Mouse (Mus musculus): ENCODE results near the gene Tomm20.
"Not testable (repeated sequence)": the region's sequence is repeated elsewhere in the genome, so short reads cannot be mapped to it uniquely, and the experiment has no call there.

The Tomm20 gene

DNA sequence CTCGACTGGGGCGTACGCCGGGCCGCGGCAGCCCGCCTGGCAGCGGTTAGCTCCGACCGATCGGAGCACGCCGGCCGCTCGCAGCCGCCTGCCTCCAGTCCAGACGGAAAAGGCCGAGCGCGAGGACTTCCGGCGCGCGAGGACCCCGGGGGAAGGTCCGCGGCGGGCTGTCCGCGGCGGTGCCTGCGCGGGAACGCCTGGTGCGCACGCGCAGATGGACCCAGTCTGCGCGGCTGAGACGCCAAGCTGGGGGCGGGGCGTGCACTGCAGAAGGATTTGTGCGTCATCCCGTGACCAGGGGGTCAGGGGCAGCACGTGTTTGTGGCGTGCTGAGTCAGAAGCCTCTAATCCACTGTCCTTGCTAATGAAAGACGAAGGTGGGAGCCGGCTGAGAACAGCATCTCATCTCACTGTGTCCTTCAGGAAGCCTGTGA is at the start of gene Tomm20:
TSS of gene Tomm20 (minus strand) at position 115 of the 434 bp plus-strand sequence.
- DNase-seq (ENCODE audit: low spot score) = peak; percentile 95

DNA sequence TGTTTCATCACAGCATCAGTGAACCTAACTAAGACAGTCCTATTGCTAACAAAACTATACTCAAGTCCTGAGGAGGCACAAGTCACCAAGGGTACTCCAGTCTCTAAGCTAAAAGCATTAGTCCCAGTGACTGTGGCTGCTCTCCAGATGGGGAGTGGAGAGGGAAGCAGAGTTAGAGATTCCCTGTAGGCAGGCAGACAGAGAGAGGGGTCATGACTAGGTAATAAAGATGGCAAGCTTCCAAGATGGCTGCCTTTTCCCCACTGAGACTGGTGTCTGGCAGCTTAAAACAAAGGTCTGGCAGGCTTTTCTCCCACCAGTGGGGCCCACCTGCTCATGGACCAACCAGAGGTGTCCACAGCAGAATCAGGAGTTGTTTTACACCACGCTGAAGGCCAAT is 48.9 kb upstream of the Tomm20 start:
- DNase-seq (ENCODE audit: low spot score) = no peak

DNA sequence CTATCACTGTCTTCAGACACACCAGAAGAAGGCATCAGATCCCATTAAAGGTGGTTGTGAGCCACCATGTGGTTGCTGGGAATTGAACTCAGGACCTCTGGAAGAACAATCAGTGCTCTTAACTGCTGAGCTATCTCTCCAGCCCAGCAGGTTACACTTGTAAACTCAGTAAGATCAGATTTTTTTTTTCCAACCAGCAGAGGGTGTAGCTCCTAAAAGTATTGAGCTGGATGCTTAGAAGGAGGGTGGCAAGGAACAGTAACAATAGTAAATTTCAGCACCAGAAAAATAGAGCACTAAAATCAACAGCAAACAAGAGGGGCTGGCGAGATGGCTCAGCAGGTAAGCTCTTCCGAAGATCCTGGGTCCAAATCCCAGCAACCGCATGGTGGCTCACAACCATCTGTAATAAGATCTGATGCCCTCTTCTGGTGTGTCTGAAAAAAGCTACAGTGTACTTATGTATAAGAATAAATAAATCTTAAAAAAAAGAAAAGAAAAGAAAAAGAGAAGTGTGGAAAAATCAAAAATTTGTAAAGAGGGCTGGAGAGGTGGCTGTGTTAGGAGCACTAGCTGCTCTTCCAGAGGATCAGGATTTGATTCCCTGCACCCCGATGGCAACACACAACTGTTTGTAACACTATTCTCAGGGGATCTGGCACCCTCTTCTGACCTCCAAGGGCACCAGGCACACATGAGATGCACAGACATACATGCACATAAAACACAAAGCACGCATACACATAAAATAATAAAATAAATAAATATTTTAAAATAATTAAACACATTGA is 43.9 kb upstream of the Tomm20 start:
- DNase-seq (ENCODE audit: low spot score) = no peak

DNA sequence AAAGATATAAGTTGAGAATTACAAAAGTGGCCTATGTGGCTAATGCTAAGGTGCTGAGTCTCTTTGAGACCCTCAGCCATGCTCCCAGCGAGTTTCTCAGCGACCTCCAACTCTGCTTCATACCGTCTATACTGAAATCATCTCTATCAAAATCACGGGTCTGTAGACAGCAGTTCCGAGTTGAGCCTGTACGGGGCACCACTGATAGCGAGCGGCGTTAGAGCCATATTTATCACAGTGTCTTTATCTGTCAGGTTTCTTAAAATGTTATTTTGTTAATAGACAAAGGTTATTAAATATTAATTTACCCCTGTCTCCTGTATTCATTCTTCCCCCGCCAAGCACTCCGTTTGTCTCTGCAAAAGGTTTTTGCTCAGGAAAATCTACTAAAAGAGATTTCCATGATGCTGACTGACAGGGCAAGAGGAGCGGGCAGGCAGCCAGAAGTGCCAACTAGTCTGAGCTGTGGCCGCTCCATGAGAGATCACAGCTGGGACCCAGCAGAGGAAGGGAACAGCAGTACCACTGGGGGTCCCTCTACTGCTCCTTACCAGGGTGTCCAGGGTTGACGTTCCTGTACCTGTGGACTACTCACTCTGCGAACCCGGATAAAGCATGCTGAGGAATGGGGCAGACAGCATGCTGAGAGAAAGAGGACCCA is 42.8 kb upstream of the Tomm20 start:
- DNase-seq (ENCODE audit: low spot score) = no peak

DNA sequence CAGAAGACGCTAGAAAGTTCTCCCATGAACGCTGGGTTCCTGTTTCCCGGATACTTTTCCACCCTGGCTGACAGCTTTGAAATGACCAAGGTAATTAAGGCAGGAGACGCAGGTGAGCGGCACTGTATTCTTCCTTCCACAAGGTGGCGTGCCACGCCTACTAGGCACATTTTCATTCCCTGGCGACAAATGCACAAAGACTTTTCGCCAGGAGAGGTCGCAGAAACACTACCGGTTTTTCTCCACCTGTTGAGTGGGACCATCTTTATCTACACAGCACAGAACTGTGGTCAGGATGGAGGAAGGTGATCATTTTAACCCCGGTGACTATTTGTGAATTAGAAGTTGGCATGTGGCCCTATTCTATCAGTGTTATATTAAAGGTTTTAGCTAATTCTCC is 40.9 kb upstream of the Tomm20 start:
- peak; percentile 76 for DNase-seq (ENCODE audit: low spot score)

DNA sequence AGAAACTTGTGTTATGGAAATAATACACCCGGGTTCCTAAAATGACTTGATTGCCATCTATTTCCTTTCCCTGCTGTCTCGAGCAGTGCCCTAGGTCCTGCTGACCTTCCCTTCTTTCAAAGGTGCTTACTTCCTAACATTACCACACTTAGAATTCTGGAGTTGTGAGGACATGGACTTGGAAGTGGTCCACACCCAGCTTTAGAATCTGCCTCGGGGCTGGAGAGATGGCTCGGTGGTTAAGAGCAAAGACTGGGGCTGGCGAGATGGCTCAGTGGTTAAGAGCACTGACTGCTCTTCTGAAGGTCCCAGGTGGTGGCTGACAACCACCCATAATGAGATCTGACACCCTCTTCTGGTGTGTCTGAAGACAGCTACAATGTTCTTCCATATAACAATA is 34.4 kb upstream of the Tomm20 start:
- no peak for DNase-seq (ENCODE audit: low spot score)

DNA sequence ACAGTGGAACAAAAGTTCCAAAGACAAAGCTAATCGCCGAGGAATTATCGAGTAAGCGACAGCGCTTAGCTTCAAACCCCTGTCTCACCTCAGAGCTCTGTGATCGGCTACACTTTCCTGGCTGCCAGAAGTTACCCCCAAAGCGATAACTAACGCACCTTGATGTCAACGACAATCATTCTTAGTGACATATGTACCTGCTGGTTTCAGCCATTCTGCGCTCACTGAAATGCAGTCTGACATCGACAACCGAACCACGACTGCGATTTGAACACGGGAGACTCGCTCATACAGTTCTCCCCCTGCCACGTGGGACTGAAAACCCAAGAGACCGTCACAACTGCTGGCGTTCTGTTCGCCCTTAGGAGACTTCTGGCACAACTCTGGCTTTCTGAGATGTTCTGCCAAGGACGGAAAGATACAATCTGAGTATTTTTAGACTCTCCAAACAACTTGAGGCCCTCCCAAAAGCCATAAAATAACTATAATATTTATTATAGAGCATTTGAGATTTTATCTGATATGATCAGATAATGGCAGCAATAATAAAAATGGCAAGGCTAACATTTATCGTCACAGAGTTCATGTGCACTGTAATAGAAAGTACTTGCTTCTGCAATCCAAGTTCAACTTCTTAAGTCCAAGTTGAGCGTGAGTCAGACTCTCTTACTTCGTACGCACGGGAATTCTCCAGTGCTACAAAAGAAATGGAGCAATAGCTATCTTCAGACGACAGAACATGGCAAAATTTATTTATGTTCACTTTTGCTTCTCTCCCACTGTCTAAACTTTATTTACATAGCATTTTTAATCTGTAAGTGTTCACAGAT is 33.7 kb upstream of the Tomm20 start:
- no peak for DNase-seq (ENCODE audit: low spot score)

DNA sequence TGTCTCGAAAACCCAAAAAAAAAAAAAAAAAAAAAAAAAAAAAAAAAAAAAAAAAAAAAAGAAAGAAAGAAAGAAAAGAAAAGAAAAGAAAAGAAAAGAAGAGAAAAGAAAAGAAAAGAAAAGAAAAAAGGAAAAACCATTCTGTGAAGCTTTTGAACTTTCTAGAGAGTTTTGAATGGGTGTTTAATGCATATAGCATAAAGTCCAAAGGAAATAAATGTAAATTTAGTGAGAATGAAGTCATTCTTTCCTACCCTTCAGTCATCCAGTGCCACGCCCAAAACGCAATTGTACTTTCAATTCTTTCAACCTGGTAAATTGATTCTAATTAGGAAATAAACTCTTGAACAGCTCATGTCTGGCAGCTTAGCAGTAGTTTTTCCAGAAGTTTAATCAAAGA is 32.9 kb upstream of the Tomm20 start:
- DNase-seq (ENCODE audit: low spot score) = not testable (repeated sequence)

DNA sequence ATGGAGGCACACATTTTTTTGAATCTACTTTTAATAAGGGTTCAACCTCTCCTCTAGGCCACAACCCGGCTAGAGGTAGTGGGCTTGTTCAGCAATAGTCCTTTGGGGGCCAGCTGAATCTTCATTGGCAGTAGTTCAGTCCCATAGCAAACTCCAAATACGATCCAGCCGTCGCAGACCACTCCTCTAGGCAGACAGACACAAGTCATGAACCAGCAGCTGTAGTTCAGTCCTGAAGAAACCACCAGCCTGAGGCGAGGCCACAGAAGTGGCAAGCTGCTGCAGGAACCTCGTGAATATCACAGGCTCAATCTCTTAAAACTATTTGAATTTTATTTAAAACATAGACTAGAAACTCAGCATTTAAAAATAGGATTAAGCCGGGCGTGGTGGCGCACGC is 32.4 kb upstream of the Tomm20 start:
- no peak for DNase-seq (ENCODE audit: low spot score)

DNA sequence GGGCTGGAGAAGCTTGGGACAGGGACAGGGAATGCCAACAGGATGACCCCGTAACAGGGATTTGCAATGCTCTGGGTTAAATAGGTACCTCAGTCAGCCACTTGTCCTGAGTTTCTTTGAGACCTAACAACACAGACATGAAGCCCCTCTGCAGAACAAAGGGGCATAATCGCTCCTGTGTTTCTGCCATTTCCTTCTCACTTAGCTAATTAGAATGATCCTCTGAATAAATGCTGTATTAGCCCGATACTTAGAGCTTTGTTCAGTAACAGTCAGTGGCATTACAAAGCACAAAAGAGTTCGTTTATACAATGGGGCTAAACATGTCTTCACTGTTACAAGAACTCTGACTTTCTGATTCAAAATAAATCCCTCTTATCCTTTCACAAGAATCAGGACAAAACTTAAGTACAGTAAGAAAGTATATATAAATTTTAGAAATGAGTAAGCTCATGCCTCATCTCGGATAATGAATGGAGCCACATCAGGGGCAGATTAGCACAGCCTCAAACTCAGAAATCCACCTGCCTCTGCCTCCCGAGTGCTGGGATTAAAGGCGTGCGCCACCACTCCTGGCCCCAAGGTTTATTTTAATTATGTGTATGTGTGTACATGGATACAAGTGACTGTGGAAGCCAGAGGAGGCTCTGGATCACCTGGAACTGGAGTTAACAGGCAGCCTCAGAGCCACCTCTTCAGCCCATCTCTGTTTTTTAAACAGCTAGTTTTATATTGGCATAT is 31.1 kb upstream of the Tomm20 start:
- no peak for DNase-seq (ENCODE audit: low spot score)

DNA sequence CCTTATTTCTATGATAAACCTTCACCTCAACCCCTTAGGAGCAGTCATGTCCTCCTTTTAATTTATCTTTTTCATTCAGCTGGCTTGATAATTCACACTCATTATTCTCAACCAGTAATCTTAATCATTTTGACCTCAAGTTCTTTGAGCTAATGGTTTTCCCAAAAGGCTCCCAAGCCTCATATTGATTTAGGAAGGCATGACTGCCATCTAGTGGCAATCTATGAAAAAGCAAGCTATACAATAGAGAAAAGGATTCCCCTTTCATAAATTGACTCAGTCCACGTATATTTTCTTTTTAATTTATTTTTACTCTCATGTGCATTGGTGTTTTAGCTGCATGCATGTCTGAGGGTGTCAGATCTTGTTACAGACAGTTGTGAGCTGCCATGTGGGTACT is 30.1 kb upstream of the Tomm20 start:
- DNase-seq (ENCODE audit: low spot score) = peak; percentile 44

DNA sequence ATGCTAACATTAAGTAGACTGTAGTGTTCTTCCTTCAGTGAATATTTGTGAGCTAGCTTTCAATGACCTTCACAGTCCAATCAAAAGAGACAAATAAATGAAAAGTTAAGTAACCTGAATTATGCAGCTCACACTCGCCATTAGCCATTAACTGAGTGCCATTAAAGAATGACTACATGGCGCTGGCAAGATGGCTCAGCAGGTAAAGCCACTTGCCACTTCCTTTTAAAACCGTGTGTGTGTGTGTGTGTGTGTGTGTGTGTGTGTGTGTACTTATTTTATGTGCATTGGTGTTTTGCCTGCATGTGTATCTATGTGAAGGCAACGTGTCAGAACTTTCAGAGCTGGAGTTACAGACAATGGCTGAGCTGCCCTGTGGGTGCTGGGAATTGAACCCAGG is 28.9 kb upstream of the Tomm20 start:
- no peak for DNase-seq (ENCODE audit: low spot score)

DNA sequence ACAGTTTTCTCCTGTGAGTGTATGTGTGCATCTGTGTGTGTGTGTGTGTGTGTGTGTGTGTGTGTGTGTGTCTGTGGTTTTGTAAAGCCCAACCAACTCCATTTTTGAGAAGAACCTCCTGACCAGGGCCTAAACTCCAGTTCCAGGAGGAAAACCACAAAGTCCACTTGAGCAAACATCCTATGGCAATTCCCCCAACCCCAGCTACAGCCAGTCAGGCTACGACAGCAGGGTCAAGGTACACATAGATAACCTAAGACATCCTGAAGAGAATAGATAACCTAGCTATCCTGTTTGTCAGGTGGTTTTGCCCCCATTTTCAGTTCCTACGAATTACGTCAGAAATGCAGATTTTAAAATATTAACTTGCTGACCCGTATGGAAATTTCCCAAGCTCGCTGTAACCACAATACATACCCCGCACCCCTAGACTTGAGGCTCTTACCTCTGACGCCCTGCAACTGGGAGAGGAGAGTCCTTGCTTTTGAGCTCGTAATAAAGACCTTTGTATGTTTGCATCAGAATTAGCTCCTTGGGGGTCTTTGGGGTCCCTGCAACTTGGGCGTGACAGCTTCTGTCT is 28.1 kb upstream of the Tomm20 start:
- no peak for DNase-seq (ENCODE audit: low spot score)

DNA sequence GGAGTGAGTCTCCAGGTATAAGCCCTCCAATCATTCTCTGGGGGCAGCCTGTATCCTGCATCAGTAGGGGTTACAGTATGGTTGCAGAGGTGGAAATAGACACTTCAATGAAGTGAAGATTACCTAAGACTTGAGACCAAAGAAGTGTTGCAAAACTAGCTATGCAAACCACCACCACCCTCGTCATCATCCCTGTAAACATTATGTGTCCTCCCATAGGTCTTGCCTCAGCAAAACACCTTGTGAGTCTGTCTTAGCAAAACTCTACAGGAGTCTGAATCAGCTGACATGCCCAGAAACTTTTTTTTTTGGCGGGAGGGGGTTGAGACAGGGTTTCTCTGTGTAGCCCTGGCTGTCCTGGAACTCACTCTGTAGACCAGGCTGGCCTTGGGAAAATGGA is 27.0 kb upstream of the Tomm20 start:
- no peak for DNase-seq (ENCODE audit: low spot score)

DNA sequence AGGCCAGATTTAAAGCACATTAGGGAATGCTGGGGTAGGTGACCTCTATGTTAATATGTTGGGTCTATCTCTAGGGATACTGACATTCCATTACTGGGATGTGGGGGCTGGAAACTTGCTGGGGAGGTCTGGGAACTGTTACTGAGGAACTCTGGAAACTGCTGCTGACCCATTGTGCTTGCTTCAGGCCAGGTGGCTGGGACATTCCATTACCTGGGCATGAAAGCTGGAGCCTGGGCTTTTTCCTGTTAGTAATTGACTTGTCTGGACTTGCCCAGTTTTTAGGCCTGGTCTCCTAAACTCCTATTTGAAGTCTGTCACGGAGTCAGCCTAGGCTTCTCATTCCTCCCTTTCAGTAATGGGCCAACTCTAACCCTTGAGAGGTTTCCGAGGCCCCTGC is 26.5 kb upstream of the Tomm20 start:
- no peak for DNase-seq (ENCODE audit: low spot score)

DNA sequence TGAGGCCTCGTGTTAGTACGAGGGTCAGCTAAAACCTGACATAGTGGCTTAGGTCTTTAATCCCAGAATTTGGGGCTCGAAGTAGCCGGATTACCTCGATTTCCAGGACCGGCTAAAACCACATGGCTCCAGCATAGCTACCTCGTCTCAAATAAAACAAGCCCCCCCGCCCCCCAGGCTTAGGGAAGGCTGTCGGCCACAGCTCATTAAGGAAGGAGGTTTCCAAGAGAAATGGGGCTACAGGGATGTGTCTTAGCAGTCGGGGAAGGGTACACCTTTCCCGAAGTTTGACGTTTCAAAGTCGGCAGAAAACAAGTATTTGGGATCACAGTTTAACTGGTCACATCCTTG is 25.6 kb upstream of the Tomm20 start:
- no peak for DNase-seq (ENCODE audit: low spot score)

DNA sequence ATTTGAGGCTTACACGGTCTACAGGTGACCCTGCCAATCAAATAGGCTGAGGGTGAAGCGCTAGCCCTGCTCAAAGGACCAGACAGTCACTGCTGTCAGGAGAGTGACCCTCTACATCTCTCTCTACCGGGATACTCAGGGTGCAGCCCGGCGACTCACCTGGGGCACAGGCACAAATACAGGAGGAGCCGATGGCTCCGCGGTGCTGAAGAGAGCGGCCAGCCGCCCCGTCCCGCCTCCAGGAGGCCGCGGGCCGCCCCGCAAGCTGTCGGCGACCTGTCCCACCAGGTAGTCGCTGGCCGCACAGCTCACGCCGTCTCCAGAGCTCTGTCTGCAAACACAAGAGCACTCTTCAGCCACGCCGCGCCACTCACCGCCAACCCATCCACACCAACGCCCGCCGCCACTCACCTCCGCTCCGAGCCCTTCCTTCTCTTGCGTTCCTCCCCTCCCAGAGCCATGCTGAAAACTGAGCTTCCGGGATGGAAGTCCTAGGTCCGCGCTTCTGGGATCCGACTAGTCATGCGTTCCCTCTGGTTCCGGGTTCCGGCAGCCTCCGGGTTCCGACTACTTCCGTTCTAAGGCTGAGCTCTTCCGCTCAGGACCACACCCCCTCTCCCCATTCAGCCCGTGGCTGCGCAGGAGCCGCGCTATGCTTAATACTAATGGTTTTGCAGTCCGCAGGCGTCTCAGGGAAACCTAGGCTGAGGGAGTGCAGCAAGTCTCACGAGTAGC is 25.1 kb upstream of the Tomm20 start, which contains the start of gene Rbm34:
TSS of gene Rbm34 (minus strand) at position 493 of the 735 bp plus-strand sequence.
- peak; percentile 84 for DNase-seq (ENCODE audit: low spot score)

DNA sequence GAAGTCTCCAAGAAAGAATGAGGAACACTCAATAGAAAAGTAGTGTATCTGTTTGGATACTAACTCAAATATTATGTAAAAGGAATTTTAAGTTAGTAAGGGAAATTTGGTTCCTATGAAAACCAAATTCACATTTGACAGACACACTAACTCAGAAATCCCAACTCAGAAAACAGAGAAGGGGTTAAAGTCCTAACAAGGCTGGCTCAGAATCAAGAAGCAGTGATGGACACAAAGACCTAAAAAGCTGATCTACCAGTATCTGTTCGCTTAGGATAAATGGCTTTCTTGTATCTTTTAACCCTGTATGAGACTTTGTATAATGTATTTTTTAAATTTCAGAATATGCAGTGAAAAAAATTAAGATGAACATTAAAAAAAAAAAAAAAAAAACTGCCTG is 23.9 kb upstream of the Tomm20 start:
- DNase-seq (ENCODE audit: low spot score) = no peak

DNA sequence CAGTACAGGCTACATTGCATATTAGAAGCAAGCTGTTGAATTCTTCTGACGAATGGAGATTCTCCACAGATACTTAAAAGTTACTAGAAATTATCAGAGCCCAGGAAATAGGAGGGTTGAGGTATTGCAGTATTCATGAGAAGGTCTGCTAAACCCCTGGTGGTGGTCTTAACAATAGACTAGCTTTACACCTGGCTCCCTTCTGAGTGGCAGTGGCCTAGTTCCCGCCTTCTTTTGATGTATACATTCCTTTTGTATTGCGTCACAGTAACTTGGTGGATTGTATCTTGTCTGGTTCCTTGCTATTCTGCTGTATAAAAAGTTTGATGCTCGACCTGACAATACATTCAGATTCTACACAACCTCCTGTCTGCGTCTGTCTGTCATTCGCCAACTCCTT is 22.5 kb upstream of the Tomm20 start:
- no peak for DNase-seq (ENCODE audit: low spot score)

DNA sequence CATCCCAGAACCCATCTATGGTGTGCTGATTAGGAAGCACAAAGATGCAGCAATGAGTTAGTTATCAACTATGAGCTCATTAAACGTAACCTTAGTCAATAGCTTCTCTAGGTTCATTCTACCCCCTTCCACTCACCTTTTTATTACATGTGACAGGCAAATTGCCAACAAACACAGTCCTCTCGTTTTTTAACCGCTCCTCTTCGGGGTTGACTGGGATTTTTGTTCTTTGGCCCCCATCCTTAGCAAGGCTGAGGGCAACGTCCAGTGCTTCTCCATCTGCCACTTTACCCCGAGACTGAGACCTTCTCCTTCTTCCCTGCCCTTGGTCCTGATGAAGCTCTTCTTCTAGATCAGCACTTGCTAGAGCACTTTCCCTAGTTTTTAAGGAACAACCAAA is 19.6 kb upstream of the Tomm20 start:
- no peak for DNase-seq (ENCODE audit: low spot score)

DNA sequence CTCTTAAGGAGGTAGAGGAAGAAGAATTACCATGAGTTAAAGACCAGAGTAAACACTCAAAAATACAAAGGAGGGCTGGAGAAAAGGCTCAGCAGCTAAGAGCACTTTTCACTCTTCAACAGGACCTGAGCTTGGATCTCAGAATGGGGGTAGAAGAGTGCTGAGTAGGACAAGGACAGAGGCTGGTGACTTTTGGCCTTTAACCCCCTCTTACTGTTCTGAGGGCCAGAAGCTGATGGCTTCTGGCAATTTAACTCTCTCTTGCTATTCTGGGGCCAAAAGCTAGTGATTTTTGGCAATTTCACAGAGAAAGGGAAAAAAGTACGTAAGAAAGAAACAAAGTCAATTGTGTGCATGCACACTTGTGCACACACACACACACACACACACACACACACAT is 17.2 kb upstream of the Tomm20 start:
- no peak for DNase-seq (ENCODE audit: low spot score)

Data from left cerebral cortex, adult 11 months (tissue).